Mouse (Mus musculus) embryonic stem cell, embryonic (primary cell): ENCODE measurements around the gene St8sia2.

Source experiments
- CTCF ChIA-PET, 4 experiments: fragments of 300-600 bp in 2 of 4; fragments of 350-600 bp in 2 of 4; sonication (Branson Sonifier 250); formaldehyde crosslinking; loops; one replicate each; lab custom pipeline; 2022; ENCODE audit warnings: inconsistent platforms in 2 of 4; lab: Charles Lee
- POLR2A ChIA-PET, 4 experiments: fragments of 300-600 bp in 2 of 4; fragments of 350-600 bp in 2 of 4; sonication (Branson Sonifier 250); formaldehyde crosslinking; loops; one replicate each; lab custom pipeline; 2022; ENCODE audit warnings: antibody characterized with exemption in 4 of 4, inconsistent platforms in 1 of 4; lab: Charles Lee

St8sia2 gene

GRCm38 (mm10) chr7:74013601-74014175, at the start of gene St8sia2:
Gene St8sia2 (minus strand): TSS chr7:74013690.
- POLR2A ChIA-PET = interaction anchor here in 2 of 4 experiments (0.7 to 1.2 kb wide), 4 partner anchors 30 to 395 kb away, joined by 3 to 5 read pairs (median 3); no protein-coding TSS in a partner anchor
- CTCF ChIA-PET = interaction anchor here (1.1 to 2.5 kb wide), 3 partner anchors 11 to 341 kb away, joined by 3 to 18 read pairs (median 9); no protein-coding TSS in a partner anchor

GRCm38 (mm10) chr7:74061076-74061475, 47.6 kb upstream of the St8sia2 start:
- ChIA-PET POLR2A (no interaction called here), CTCF (no interaction called here)

GRCm38 (mm10) chr7:74060306-74060946, 46.9 kb upstream of the St8sia2 start:
- ChIA-PET POLR2A (no interaction called here), CTCF (no interaction called here)

- POLR2A ChIA-PET = no interaction called here
- CTCF ChIA-PET = interaction anchor here in 1 of 4 experiments (0.6 kb wide), 1 partner anchor 20 kb away, joined by 4 read pairs; no protein-coding TSS in a partner anchor
Observed at GRCm38 (mm10) chr7:74059684-74060083, 46.2 kb upstream of the St8sia2 start.

- CTCF ChIA-PET = interaction anchor here in 1 of 4 experiments (0.5 kb wide), 1 partner anchor 184 kb away, joined by 4 read pairs; no protein-coding TSS in a partner anchor
- POLR2A ChIA-PET = no interaction called here
Observed at GRCm38 (mm10) chr7:74055753-74056152, 42.3 kb upstream of the St8sia2 start.

GRCm38 (mm10) chr7:74047591-74047990, 34.1 kb upstream of the St8sia2 start:
- ChIA-PET CTCF (interaction anchor here in 1 of 4 experiments (1.5 kb wide), 1 partner anchor 23 kb away, joined by 4 read pairs; no protein-coding TSS in a partner anchor), POLR2A (no interaction called here)

GRCm38 (mm10) chr7:74045166-74045957, 31.9 kb upstream of the St8sia2 start:
- POLR2A ChIA-PET = interaction anchor here in 1 of 4 experiments (0.6 kb wide), 1 partner anchor 33 kb away, joined by 4 read pairs; no protein-coding TSS in a partner anchor
- CTCF ChIA-PET = interaction anchor here in 2 of 4 experiments (1.5 to 1.8 kb wide), 2 partner anchors 20 kb away, joined by 4 to 5 read pairs; no protein-coding TSS in a partner anchor

- POLR2A ChIA-PET = interaction anchor here in 1 of 4 experiments (1.0 kb wide), 1 partner anchor 30 kb away, joined by 3 read pairs; the partner anchor contains the start of gene St8sia2
Observed at GRCm38 (mm10) chr7:74043562-74044138, 30.2 kb upstream of the St8sia2 start.

GRCm38 (mm10) chr7:74025007-74025406, 11.5 kb upstream of the St8sia2 start:
- POLR2A ChIA-PET = interaction anchor here in 1 of 4 experiments (0.5 kb wide), 1 partner anchor 386 kb away, joined by 3 read pairs; no protein-coding TSS in a partner anchor
- CTCF ChIA-PET = interaction anchor here (0.5 to 2.7 kb wide), 60 partner anchors 8 to 772 kb away, joined by 3 to 21 read pairs (median 3); partner anchors contain the start of gene St8sia2 (in 4 of the 4)

More at GRCm38 (mm10) chr7:74043562-74044138, 30.2 kb upstream of the St8sia2 start:
- CTCF ChIA-PET = interaction anchor here in 2 of 4 experiments (0.5 to 1.8 kb wide), 3 partner anchors 19 to 647 kb away, joined by 3 to 5 read pairs (median 4); no protein-coding TSS in a partner anchor

- ChIA-PET POLR2A (interaction anchor here in 1 of 4 experiments (0.6 kb wide), 1 partner anchor 203 kb away, joined by 4 read pairs; no protein-coding TSS in a partner anchor), CTCF (interaction anchor here (0.6 to 2.7 kb wide), 10 partner anchors 10 to 371 kb away, joined by 3 to 21 read pairs (median 4); partner anchors contain the start of gene St8sia2 (in 1 of the 4))
Observed at GRCm38 (mm10) chr7:74024171-74024570, 10.7 kb upstream of the St8sia2 start.

GRCm38 (mm10) chr7:74022571-74022970, 9.1 kb upstream of the St8sia2 start:
- ChIA-PET POLR2A (no interaction called here), CTCF (interaction anchor here in 3 of 4 experiments (0.6 to 1.3 kb wide), 5 partner anchors 10 to 716 kb away, joined by 3 read pairs; no protein-coding TSS in a partner anchor)

- CTCF ChIA-PET = interaction anchor here in 1 of 4 experiments (1.2 kb wide), 1 partner anchor 333 kb away, joined by 3 read pairs; no protein-coding TSS in a partner anchor
- POLR2A ChIA-PET = no interaction called here
Observed at GRCm38 (mm10) chr7:74021771-74022170, 8.3 kb upstream of the St8sia2 start.

GRCm38 (mm10) chr7:74016613-74017012, 3.1 kb upstream of the St8sia2 start:
- POLR2A ChIA-PET = no interaction called here
- CTCF ChIA-PET = interaction anchor here in 3 of 4 experiments (1.1 to 1.3 kb wide), 1 partner anchor 8 kb away, joined by 4 to 6 read pairs (median 6); no protein-coding TSS in a partner anchor

GRCm38 (mm10) chr7:74012858-74013600, 461 bp downstream of the St8sia2 start:
- CTCF ChIA-PET = interaction anchor here (1.1 to 2.5 kb wide), 6 partner anchors 12 to 357 kb away, joined by 4 to 18 read pairs (median 6); no protein-coding TSS in a partner anchor
- POLR2A ChIA-PET = interaction anchor here in 3 of 4 experiments (0.5 to 1.3 kb wide), 8 partner anchors 11 to 637 kb away, joined by 3 to 5 read pairs (median 3); no protein-coding TSS in a partner anchor

GRCm38 (mm10) chr7:74011976-74012857, 1.3 kb downstream of the St8sia2 start:
- ChIA-PET CTCF (interaction anchor here in 3 of 4 experiments (0.7 to 1.9 kb wide), 6 partner anchors 11 to 356 kb away, joined by 3 to 7 read pairs (median 4); no protein-coding TSS in a partner anchor), POLR2A (interaction anchor here in 3 of 4 experiments (0.5 to 1.3 kb wide), 7 partner anchors 10 to 636 kb away, joined by 3 to 4 read pairs (median 3); no protein-coding TSS in a partner anchor)
